Mouse (Mus musculus): ENCODE results near the gene Smug1.

GRCm38 (mm10) chr15:103155366-103156321 is 11.2 kb downstream of the Smug1 start:
- no peak for TF ChIP-seq CTCF (IDR thresholded peaks at IDR 0.05; ENCODE audit: control insufficient read depth, insufficient read depth, insufficient read length)
- TF ChIP-seq MAX (IDR thresholded peaks at IDR 0.05) = no peak
- no peak for TF ChIP-seq MYOG (IDR thresholded peaks at IDR 0.05; ENCODE audit: control insufficient read depth, extremely low read depth, insufficient read length)

Data from C2C12 (cell line).